Mouse (Mus musculus) lung, postnatal 0 days (tissue): ENCODE results near the gene Gsg1l. TPM values are rescaled to one million over a fixed set of nuclear protein-coding genes. Genes with fewer than 3 reads are reported as not detected.

Experiments used
- ATAC-seq: fragments of 200-750 bp; cut with Nextera tagmentation; 2 replicates; pipeline ENCODE4 v1.8.0; 2017; ENCODE audit warnings: moderate library complexity
- DNase-seq: peaks from one replicate; pipeline ENCODE4 v3.0.0-alpha.2; 2016; ENCODE audit warnings: low spot score
- H3K27ac ChIP-seq: fragments of 300-500 bp; sonication (generic); 2 replicates; pipeline ENCODE4 v1.5.1; 2014; ENCODE audit warnings: antibody characterized with exemption, mild to moderate bottlenecking, low read length, mixed read lengths
- H3K27me3 ChIP-seq: fragments of 300-500 bp; sonication (generic); replicated peaks from 2 replicates; pipeline ENCODE4 v1.6.1; 2014; ENCODE audit warnings: low read length, mixed read lengths; ENCODE audit not compliant: insufficient read depth
- H3K36me3 ChIP-seq: fragments of 300-500 bp; sonication (generic); 2 replicates; pipeline ENCODE4 v1.6.1; 2014; ENCODE audit warnings: low read length, mixed read lengths; ENCODE audit not compliant: insufficient read depth
- H3K4me1 ChIP-seq: fragments of 300-500 bp; sonication (generic); 2 replicates; pipeline ENCODE4 v1.6.1; 2014; ENCODE audit warnings: antibody characterized with exemption, low read depth, low read length, mixed read lengths; ENCODE audit not compliant: insufficient read depth
- H3K4me2 ChIP-seq: fragments of 300-500 bp; sonication (generic); replicated peaks from 2 replicates; pipeline ENCODE4 v1.6.1; 2014; ENCODE audit warnings: low read depth, mild to moderate bottlenecking, low read length, moderate library complexity, mixed read lengths
- H3K4me3 ChIP-seq: fragments of 300-500 bp; sonication (generic); 2 replicates; pipeline ENCODE4 v1.5.1; 2014; ENCODE audit warnings: low read depth, low read length
- H3K9ac ChIP-seq: fragments of 300-500 bp; sonication (generic); replicated peaks from 2 replicates; pipeline ENCODE4 v1.6.1; 2014; ENCODE audit warnings: low read depth, mild to moderate bottlenecking
- H3K9me3 ChIP-seq: fragments of 300-500 bp; sonication (generic); 2 replicates; pipeline ENCODE4 v1.6.1; 2016; ENCODE audit warnings: low read length, mixed read lengths
- CTCF ChIP-seq: IDR thresholded peaks from 2 replicates; pipeline ENCODE4 v1.5.1; 2016; ENCODE audit warnings: antibody characterized with exemption, mild to moderate bottlenecking
- EP300 ChIP-seq: IDR thresholded peaks from 2 replicates; pipeline ENCODE4 v1.6.1; 2016; ENCODE audit warnings: antibody characterized with exemption, mild to moderate bottlenecking, control low read depth
- WGBS: fragments of 180-500 bp; shearing (Covaris S2); extraction: QIAGEN DNeasy Blood & Tissue Kit; methylation state at CpG from one replicate; pipeline ENCODE4 v1.1.7; 2014; 5-methylcytosine and 5-hydroxymethylcytosine counted together
- polyA plus RNA-seq: library from polyadenylated mRNA; unstranded; fragments of >200 nt; fragmentation: Nextera tagmentation; extraction: Ambion mirVana; gene quantifications from 2 replicates; pipeline ENCODE4 v1.2.1, GENCODE M21; 2015

Gene Gsg1l
- polyA plus RNA-seq, 1 experiment from 2014 or later: 0.66 TPM

DNA sequence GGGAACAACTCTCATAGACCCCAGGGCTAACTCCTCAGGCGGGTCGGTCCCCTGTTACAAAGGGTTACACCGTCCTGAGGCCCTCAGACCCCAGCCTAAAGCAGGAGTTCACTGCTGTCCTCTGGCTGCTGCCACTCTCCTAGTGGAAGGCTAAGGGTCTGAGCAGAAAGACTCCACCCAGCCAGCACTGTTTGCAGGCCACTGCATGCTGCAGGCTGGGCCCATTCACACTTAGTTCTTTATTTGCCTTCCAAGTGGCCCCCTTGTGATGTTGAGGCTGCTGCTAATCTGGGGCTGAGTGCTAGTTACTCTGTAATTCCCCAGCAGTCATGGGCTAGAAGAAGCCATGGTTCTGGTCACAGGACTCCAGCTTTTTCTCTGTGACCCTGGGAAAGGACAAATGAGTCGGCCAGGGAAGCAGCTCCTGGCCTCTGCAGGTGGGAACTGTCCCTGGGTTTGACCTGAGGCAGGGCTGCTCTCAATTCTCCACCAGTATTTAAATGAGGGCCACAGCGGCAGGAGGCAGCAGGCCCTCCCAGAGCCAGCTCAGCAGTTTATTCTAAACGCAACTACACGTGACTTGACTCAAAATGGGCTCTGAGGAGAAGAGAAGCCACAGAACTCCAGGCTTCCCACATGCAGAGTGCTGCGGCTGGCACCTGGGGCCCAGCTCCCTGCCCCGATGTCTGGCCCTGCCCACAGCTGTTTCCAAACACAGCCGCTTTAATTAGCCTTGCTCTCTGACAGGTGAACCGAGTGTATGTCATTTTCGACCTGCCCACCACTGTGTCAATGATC lies 210.6 kb downstream of the Gsg1l start:
- no peaks in the 10 kb centered on the region for H3K36me3 ChIP-seq
- no peaks in the 10 kb centered on the region for H3K9me3 ChIP-seq
- no peak overlapping the region for H3K4me3 ChIP-seq
- TF ChIP-seq EP300: no peak
- no peak for TF ChIP-seq CTCF
- no peak overlapping the region for H3K27ac ChIP-seq
- WGBS: 42% methylated on average over 12 of the region's 12 CpGs
- no peak overlapping the region for H3K4me2 ChIP-seq
- no peaks in the 10 kb centered on the region for H3K4me1 ChIP-seq
- DNase-seq: no peak
- H3K27me3 ChIP-seq: no peaks in the 10 kb centered on the region
- ATAC-seq: no peak
- no peak overlapping the region for H3K9ac ChIP-seq

DNA sequence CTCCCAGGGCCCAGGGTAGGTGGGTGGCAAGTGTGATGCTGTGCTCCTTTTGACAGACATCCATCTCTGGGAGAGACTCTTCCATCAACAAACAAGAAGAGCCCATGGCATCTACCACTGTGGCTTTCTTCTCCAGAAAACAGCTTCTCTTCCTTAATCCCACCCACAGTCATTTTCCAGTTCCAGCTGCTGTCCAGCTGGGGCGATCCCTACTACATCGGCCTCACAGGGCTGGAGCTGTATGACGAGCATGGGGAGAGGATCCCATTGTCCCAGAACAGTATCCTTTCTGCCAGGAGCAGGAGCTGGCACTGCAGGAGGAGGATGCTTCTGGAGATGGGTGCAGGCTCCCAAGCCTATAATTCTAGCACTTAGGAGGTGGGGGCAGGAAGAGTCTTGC lies 213.6 kb downstream of the Gsg1l start:
- ATAC-seq: no peak
- Histone ChIP-seq H3K4me1 (no peaks in the 10 kb centered on the region), H3K27ac (no peak overlapping the region), H3K9ac (no peak overlapping the region), H3K36me3 (no peaks in the 10 kb centered on the region), H3K4me3 (no peak overlapping the region), H3K9me3 (no peaks in the 10 kb centered on the region), H3K4me2 (no peak overlapping the region), H3K27me3 (no peaks in the 10 kb centered on the region)
- DNase-seq: no peak
- 77% methylated on average over 3 of the region's 3 CpGs for WGBS
- no peak for TF ChIP-seq EP300
- TF ChIP-seq CTCF: no peak

DNA sequence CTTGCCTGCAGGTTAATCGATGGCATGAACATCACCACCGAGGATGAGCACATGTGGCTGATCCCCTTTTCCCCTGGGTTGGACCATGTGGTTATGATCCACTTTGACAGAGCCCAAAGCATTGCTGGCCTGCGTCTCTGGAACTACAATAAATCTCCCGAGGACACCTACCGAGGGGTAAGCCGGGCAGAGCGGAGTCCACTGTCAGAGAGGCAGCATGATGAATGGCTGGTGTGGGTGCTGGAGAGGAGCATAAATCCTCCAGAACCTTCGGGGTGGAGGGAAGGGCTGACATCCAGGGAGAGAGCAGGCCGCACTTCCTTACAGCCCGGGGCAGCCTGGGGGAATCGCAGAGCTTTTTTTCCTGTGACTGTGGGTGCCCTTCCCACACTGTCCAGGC lies 217.0 kb downstream of the Gsg1l start:
- Histone ChIP-seq H3K9me3 (no peaks in the 10 kb centered on the region), H3K4me2 (no peak overlapping the region), H3K9ac (no peak overlapping the region), H3K4me3 (no peak overlapping the region), H3K4me1 (no peaks in the 10 kb centered on the region), H3K36me3 (no peaks in the 10 kb centered on the region; the same call in 1 of the 2 replicates), H3K27me3 (no peaks in the 10 kb centered on the region), H3K27ac (no peak overlapping the region)
- TF ChIP-seq CTCF: no peak
- no peak for TF ChIP-seq EP300
- no peak for ATAC-seq
- 60% methylated on average over 11 of the region's 11 CpGs for WGBS
- DNase-seq: no peak

DNA sequence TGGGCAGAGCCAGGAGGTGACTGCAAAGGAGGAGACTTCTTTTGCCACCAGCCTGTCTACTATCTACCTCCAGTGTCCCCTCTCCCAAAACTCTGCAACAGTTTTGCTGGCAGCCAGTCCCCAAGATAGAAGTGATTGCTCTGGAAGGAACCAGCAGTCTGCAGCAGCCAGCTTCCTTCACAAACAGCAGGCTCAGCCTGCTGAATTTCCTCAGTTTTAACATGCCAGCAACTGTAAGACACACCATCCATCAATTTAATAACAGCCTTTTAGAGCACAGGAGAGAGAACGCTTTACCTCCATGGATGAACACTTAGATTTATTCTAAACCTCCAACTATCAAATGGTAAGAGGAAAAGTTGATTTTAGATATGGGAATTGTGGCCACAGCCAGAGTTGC lies 218.2 kb downstream of the Gsg1l start:
- Histone ChIP-seq H3K9ac (no peak overlapping the region), H3K27ac (no peak overlapping the region), H3K4me1 (no peaks in the 10 kb centered on the region), H3K4me3 (no peak overlapping the region), H3K27me3 (no peaks in the 10 kb centered on the region), H3K36me3 (no peaks in the 10 kb centered on the region; the same call in 1 of the 2 replicates), H3K9me3 (no peaks in the 10 kb centered on the region), H3K4me2 (no peak overlapping the region)
- TF ChIP-seq EP300: no peak
- TF ChIP-seq CTCF: no peak
- WGBS: 61% methylated on average over 1 of the region's 1 CpGs
- no peak for ATAC-seq
- no peak for DNase-seq

DNA sequence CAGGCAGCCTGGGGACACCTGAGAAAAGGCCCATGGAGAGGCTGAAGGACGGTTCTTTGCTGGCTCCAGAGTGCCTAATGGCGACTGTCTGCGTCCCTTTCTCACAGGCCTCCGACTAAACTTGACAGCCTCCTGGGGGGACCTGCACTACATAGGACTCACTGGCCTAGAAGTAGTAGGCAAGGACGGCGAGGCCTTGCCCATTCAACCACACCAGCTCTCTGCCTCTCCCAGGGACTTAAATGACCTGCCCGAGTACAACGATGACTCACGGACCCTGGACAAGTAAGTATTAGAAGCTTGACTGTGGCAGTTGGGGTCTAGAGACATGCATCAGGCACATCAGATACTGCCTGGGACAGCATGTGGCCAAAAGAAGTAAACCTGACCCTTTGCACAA lies 221.8 kb downstream of the Gsg1l start:
- no peaks in the 10 kb centered on the region; the same call in 1 of the 2 replicates for H3K36me3 ChIP-seq
- H3K4me3 ChIP-seq: no peak overlapping the region
- DNase-seq (no peak), ATAC-seq (no peak)
- WGBS: 89% methylated on average over 9 of the region's 9 CpGs
- TF ChIP-seq CTCF: no peak
- no peak for TF ChIP-seq EP300
- no peak overlapping the region for H3K4me2 ChIP-seq
- no peaks in the 10 kb centered on the region for H3K9me3 ChIP-seq
- no peak overlapping the region for H3K27ac ChIP-seq
- H3K4me1 ChIP-seq: no peaks in the 10 kb centered on the region
- H3K27me3 ChIP-seq: no peaks in the 10 kb centered on the region
- no peak overlapping the region for H3K9ac ChIP-seq

DNA sequence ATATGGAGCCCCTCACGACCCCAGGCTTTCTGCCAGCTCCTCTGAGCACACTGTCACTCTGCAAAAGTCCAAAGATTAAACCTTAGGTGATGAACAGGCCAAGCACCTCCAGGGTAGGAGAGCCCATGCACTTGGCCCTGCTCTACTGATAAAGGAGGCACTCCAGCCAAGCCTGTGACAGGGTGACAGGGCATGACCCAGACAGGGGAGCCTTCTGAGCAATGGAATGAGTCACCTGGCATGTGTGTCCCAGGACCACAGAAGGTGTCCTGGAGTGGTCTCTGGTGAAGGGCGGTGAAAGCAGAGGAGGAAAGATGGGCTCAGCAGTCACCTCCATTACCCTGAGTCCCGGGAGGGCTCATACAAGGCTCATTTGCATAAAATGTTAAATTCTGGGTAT lies 222.6 kb downstream of the Gsg1l start:
- no peak overlapping the region for H3K9ac ChIP-seq
- no peaks in the 10 kb centered on the region; the same call in 1 of the 2 replicates for H3K36me3 ChIP-seq
- H3K4me3 ChIP-seq: no peak overlapping the region
- WGBS: 69% methylated on average over 3 of the region's 3 CpGs
- no peaks in the 10 kb centered on the region for H3K4me1 ChIP-seq
- no peak for DNase-seq
- no peak for TF ChIP-seq CTCF
- TF ChIP-seq EP300: no peak
- ATAC-seq: no peak
- H3K9me3 ChIP-seq: no peaks in the 10 kb centered on the region
- no peak overlapping the region for H3K4me2 ChIP-seq
- no peak overlapping the region for H3K27ac ChIP-seq
- H3K27me3 ChIP-seq: no peaks in the 10 kb centered on the region

DNA sequence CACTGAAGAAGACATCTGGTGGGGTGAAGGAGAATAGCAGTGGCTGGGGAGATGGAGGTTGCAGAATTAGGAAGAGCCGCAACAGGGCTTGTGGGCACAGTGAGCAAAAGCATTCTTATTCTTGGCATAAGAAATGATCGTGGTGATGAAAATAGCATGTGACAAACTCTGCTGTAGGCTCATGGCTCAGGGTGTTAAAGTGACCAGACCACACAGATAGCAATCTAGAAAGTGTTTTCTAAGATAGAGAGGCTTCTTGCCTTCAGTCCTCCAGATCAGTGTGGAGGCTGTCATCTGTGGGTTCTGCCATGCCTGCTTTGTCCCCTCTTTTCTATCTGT lies 234.7 kb downstream of the Gsg1l start:
- H3K9ac ChIP-seq: no peak overlapping the region
- no peaks in the 10 kb centered on the region for H3K27me3 ChIP-seq
- H3K36me3 ChIP-seq: peaks cover 8% of the 10 kb centered on the region; the same call in 1 of the 2 replicates
- no peaks in the 10 kb centered on the region for H3K9me3 ChIP-seq
- ATAC-seq (no peak), DNase-seq (no peak)
- no peak overlapping the region for H3K4me2 ChIP-seq
- no peak overlapping the region for H3K4me3 ChIP-seq
- no peak overlapping the region for H3K27ac ChIP-seq
- TF ChIP-seq EP300 (no peak), CTCF (no peak)
- WGBS: 83% methylated on average over 2 of the region's 2 CpGs
- no peaks in the 10 kb centered on the region for H3K4me1 ChIP-seq
